Mouse (Mus musculus) heart, embryonic 12.5 days (tissue): ENCODE results near the gene Ankrd49. TPM values are rescaled to one million over a fixed set of nuclear protein-coding genes. Genes with fewer than 3 reads are reported as not detected.
A peak's percentile ranks its signal among the peaks of the same experiment; 100 is the strongest.

ENCODE experiments used
- ATAC-seq: fragments of 200-750 bp; cut with Nextera tagmentation; 2 replicates; pipeline ENCODE4 v1.8.0; 2017; ENCODE audit warnings: moderate TSS enrichment, moderate library complexity; ENCODE audit not compliant: insufficient number of reproducible peaks, low FRiP score
- H3K27ac ChIP-seq: fragments of 300-500 bp; sonication (generic); 2 replicates; pipeline ENCODE4 v1.5.1; 2016; ENCODE audit warnings: mild to moderate bottlenecking, moderate library complexity; ENCODE audit not compliant: poor library complexity, severe bottlenecking
- H3K27me3 ChIP-seq: fragments of 300-500 bp; sonication (generic); replicated peaks from 2 replicates; pipeline ENCODE4 v1.6.1; 2016; ENCODE audit warnings: mild to moderate bottlenecking, moderate library complexity
- H3K36me3 ChIP-seq: fragments of 300-500 bp; sonication (generic); 2 replicates; pipeline ENCODE4 v1.6.1; 2016; ENCODE audit warnings: mild to moderate bottlenecking, moderate library complexity
- H3K4me1 ChIP-seq: fragments of 300-500 bp; sonication (generic); replicated peaks from 2 replicates; pipeline ENCODE4 v1.6.1; 2016; ENCODE audit warnings: mild to moderate bottlenecking
- H3K4me2 ChIP-seq: fragments of 300-500 bp; sonication (generic); 2 replicates; pipeline ENCODE4 v1.6.1; 2016; ENCODE audit warnings: mild to moderate bottlenecking, moderate library complexity
- H3K4me3 ChIP-seq: fragments of 300-500 bp; sonication (generic); 2 replicates; pipeline ENCODE4 v1.5.1; 2016; ENCODE audit warnings: mild to moderate bottlenecking
- H3K9ac ChIP-seq: fragments of 300-500 bp; sonication (generic); 2 replicates; pipeline ENCODE4 v1.6.1; 2016; ENCODE audit warnings: mild to moderate bottlenecking, moderate library complexity
- H3K9me3 ChIP-seq: fragments of 300-500 bp; sonication (generic); replicated peaks from 2 replicates; pipeline ENCODE4 v1.6.1; 2016; ENCODE audit warnings: mild to moderate bottlenecking, moderate library complexity
- WGBS: fragments of 180-500 bp; shearing (Covaris S2); methylation state at CpG from one replicate; pipeline ENCODE4 v1.1.7; 2016; 5-methylcytosine and 5-hydroxymethylcytosine counted together
- polyA plus RNA-seq: library from polyadenylated mRNA; unstranded; fragments of >200 nt; fragmentation: Nextera tagmentation; extraction: Ambion mirVana; gene quantifications from 2 replicates; pipeline ENCODE4 v1.2.1, GENCODE M21; 2016

Gene Ankrd49
- polyA plus RNA-seq, 1 experiment from 2014 or later = 26.0 TPM

DNA sequence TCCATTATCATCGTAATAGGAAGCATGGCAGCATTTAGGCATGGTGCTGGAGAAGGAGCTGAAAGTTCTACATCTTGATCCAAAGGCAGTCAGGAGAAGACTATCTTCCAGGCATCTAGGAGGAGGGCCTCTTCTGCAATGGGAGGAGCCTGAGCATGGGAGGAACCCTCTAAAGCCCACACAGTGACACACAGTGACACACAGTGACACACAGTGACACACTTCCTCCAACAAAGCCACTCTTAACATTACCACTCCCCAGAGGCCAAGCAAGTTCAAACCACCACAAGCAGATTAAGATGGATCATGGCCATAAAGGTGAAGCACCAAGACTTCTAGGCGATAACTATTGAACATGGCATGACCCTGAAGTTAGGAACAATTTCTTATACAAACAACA lies 12.6 kb downstream of the Ankrd49 start:
- Histone ChIP-seq H3K36me3 (no peaks in the 10 kb centered on the region), H3K27ac (no peak overlapping the region), H3K27me3 (peaks cover 43% of the 10 kb centered on the region), H3K4me1 (peaks cover 6% of the 10 kb centered on the region), H3K4me2 (no peak overlapping the region), H3K9me3 (no peaks in the 10 kb centered on the region), H3K9ac (no peak overlapping the region), H3K4me3 (no peak overlapping the region)
- ATAC-seq = no peak
- 82% methylated on average over 2 of the region's 2 CpGs for WGBS

DNA sequence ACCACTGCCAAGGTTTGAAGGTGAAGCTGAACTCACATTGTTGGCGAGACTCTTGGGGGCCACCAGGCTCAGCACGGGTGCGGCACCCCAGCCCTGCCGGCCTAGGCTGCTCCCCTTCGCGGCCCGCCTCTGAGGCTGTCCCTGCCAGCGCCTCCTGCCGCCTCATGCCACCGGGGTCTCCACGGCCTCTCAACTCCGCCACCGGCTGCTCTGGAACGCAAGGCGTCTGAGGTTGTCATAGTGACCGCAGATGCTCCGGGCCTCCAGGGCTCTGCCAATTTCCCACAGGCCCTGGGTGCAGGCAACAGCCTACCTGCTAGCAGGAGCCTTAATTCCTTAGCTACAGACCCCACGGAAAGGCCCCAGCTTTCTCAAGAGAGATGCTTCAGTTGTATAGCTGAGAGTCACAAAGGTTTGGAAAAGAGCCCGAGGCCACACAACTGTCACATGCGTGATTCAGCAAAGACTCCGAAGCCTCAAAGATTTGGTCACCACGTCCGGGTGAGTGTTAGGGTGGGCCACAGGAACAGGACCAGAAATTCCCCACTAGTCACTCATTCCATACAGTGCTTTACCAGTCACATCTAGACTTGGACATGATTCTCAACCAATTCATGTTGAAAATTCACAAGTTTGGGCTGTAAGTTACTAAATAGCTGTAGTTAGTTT lies 13.7 kb downstream of the Ankrd49 start, which contains the start of gene 1700012B09Rik:
TSS of gene 1700012B09Rik (minus strand) at position 228 of the 669 bp plus-strand sequence.
- Histone ChIP-seq H3K4me1 (peaks cover 6% of the 10 kb centered on the region), H3K27me3 (peaks cover 47% of the 10 kb centered on the region), H3K4me3 (no peak within 1 kb of the TSS; the same call in 1 of the 2 replicates), H3K27ac (no peak within 1 kb of the TSS), H3K36me3 (no peaks in the 10 kb centered on the region), H3K9me3 (no peaks in the 10 kb centered on the region), H3K4me2 (peak within 1 kb of the TSS; percentile 50), H3K9ac (no peak within 1 kb of the TSS)
- ATAC-seq = no peak
- WGBS = 18% methylated on average over 23 of the region's 23 CpGs

- Histone ChIP-seq H3K4me3 (no peak overlapping the region), H3K4me1 (peaks cover 6% of the 10 kb centered on the region), H3K9me3 (no peaks in the 10 kb centered on the region), H3K9ac (no peak overlapping the region), H3K27me3 (peaks cover 53% of the 10 kb centered on the region), H3K4me2 (no peak overlapping the region), H3K36me3 (no peaks in the 10 kb centered on the region), H3K27ac (no peak overlapping the region)
- WGBS = 68% methylated on average over 5 of the region's 6 CpGs
- ATAC-seq = no peak
These were observed 14.8 kb downstream of the Ankrd49 start for GRCm38 (mm10) chr9:14769811-14770210.

DNA sequence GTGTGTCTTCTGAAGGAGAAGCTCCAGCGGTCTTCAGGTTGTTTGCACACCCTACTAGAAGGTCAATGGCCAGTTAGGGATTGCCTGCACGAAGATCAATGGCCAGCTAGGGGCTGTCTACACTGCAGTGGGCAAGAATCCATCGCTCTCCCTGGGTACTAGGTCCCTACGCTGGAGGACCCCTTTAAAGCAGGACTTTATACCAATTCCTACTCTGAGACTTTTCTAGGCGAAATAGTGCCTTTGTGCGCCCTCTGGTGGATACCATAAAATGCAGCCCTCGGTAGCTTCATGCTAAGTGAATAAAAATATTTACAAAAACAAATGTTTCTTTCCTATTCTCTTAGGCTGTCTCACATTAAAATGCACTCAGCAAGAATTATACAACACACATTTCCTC lies 19.9 kb downstream of the Ankrd49 start:
- WGBS = 26% methylated on average over 7 of the region's 7 CpGs
- H3K9ac ChIP-seq = no peak overlapping the region
- peaks cover 34% of the 10 kb centered on the region for H3K27me3 ChIP-seq
- no peak for ATAC-seq
- no peaks in the 10 kb centered on the region for H3K4me1 ChIP-seq
- no peaks in the 10 kb centered on the region for H3K36me3 ChIP-seq
- no peak overlapping the region for H3K4me2 ChIP-seq
- H3K4me3 ChIP-seq = no peak overlapping the region
- H3K27ac ChIP-seq = no peak overlapping the region
- no peaks in the 10 kb centered on the region for H3K9me3 ChIP-seq

DNA sequence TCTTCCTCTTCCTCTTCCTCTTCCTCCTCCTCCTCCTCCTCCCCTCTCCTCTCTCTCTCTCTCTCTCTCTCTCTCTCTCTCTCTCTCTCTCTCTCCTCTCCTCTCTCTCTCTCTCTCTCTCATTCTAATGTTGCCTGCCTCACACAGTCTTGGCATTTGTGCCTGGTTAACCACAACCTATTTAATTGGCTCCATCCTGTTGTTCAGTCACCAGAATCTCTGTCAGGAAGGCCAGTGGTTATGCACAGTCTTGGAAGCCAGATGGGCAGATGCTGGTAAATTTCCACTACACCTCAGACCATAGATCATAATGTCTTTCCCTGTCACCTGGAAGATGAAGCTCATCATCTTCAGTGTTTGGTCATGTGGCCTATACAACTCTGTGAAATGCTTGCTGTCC lies 25.4 kb downstream of the Ankrd49 start:
- Histone ChIP-seq H3K4me3 (no peak overlapping the region), H3K9ac (no peak overlapping the region), H3K27me3 (peaks cover 6% of the 10 kb centered on the region; the same call in 1 of the 2 replicates), H3K27ac (no peak overlapping the region), H3K36me3 (no peaks in the 10 kb centered on the region), H3K4me2 (no peak overlapping the region), H3K9me3 (no peaks in the 10 kb centered on the region), H3K4me1 (no peaks in the 10 kb centered on the region)
- ATAC-seq = no peak

GRCm38 (mm10) chr9:14758590-14758989 lies 26.1 kb downstream of the Ankrd49 start:
- peaks cover 3% of the 10 kb centered on the region; the same call in 1 of the 2 replicates for H3K27me3 ChIP-seq
- H3K4me3 ChIP-seq = no peak overlapping the region
- no peak overlapping the region for H3K9ac ChIP-seq
- no peak overlapping the region for H3K27ac ChIP-seq
- H3K4me2 ChIP-seq = no peak overlapping the region
- H3K36me3 ChIP-seq = no peaks in the 10 kb centered on the region
- no peaks in the 10 kb centered on the region for H3K4me1 ChIP-seq
- H3K9me3 ChIP-seq = no peaks in the 10 kb centered on the region
- no peak for ATAC-seq
- WGBS = 56% methylated on average over 7 of the region's 7 CpGs

GRCm38 (mm10) chr9:14754469-14754868 lies 30.2 kb downstream of the Ankrd49 start:
- H3K9ac ChIP-seq = no peak overlapping the region
- no peaks in the 10 kb centered on the region for H3K36me3 ChIP-seq
- no peak overlapping the region for H3K4me2 ChIP-seq
- ATAC-seq = no peak
- H3K9me3 ChIP-seq = no peaks in the 10 kb centered on the region
- H3K27ac ChIP-seq = no peak overlapping the region
- no peak overlapping the region for H3K4me3 ChIP-seq
- 71% methylated on average over 3 of the region's 3 CpGs for WGBS
- H3K4me1 ChIP-seq = peaks cover 13% of the 10 kb centered on the region
- H3K27me3 ChIP-seq = peaks cover 11% of the 10 kb centered on the region

DNA sequence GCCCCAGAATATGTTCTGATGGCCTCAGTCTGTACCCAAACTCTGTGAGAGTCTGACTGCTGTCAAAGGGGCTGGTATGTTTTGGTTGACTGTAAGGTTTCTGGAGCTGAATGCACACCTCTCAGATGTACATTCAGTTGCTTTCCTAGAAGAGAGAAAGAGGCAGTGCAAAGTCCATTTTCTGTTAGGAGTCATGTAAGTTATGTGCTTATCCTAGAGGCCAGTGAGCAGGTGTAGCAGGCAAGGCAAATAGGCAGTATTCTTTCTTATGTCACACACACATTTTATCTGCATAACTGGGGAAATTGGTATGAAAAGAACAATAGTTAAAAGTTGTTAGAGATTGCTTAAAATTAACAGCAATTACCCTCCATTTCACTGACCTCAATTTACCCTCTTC lies 30.7 kb downstream of the Ankrd49 start:
- ATAC-seq = no peak
- no peak overlapping the region for H3K9ac ChIP-seq
- H3K27ac ChIP-seq = no peak overlapping the region
- peaks cover 13% of the 10 kb centered on the region for H3K4me1 ChIP-seq
- no peak overlapping the region for H3K4me2 ChIP-seq
- H3K4me3 ChIP-seq = no peak overlapping the region
- peaks cover 11% of the 10 kb centered on the region for H3K27me3 ChIP-seq
- H3K36me3 ChIP-seq = no peaks in the 10 kb centered on the region
- no peaks in the 10 kb centered on the region for H3K9me3 ChIP-seq

GRCm38 (mm10) chr9:14752001-14752522 lies 32.6 kb downstream of the Ankrd49 start, which contains the start of gene Fut4:
Gene Fut4 (minus strand): TSS chr9:14752393.
- Histone ChIP-seq H3K4me3 (peak within 1 kb of the TSS; percentile 64), H3K27ac (no peak within 1 kb of the TSS), H3K4me2 (peak within 1 kb of the TSS; percentile 96), H3K36me3 (no peaks in the 10 kb centered on the region), H3K4me1 (peaks cover 13% of the 10 kb centered on the region), H3K9me3 (no peaks in the 10 kb centered on the region), H3K9ac (peak within 1 kb of the TSS; percentile 70), H3K27me3 (peaks cover 11% of the 10 kb centered on the region)
- peak; percentile 74 for ATAC-seq
- under 1% methylated on average over 28 of the region's 28 CpGs for WGBS

DNA sequence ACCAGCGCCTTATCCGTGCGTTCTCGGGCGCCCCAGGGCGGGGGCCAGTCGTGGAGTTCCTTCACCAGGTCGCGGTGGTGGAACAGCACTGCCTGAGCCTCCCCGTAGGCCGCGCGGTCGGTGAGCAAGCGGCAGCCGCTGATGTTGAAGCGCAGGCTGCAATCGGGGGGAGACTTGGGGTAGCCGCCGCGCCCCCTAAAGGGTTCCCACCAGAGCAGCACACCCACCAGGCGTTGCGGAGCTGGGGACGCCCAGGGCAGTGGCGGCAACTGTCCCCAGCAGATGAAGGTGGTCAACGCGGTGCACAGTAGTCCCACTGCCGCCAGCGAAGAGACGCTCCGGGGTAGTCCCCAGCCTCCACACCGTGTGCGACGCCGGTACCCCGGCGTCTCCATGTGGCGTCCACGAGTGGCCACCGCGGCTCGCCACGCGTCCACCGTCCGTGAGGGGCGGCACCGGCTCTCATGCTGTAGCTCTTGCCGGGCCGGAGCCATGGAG lies 33.1 kb downstream of the Ankrd49 start:
- Histone ChIP-seq H3K4me2 (peak overlapping the region; percentile 96), H3K4me3 (peak overlapping the region; percentile 64), H3K9ac (peak overlapping the region; percentile 70), H3K9me3 (no peaks in the 10 kb centered on the region), H3K27ac (no peak overlapping the region), H3K27me3 (peaks cover 11% of the 10 kb centered on the region), H3K4me1 (peaks cover 13% of the 10 kb centered on the region), H3K36me3 (no peaks in the 10 kb centered on the region)
- ATAC-seq = peak; percentile 71
- WGBS = under 1% methylated on average over 50 of the region's 50 CpGs

GRCm38 (mm10) chr9:14750901-14751502 lies 33.7 kb downstream of the Ankrd49 start:
- peak overlapping the region; percentile 64 for H3K4me3 ChIP-seq
- peak overlapping the region; percentile 96 for H3K4me2 ChIP-seq
- peak; percentile 23; the same call in 1 of the 2 replicates for ATAC-seq
- H3K36me3 ChIP-seq = no peaks in the 10 kb centered on the region
- peaks cover 13% of the 10 kb centered on the region for H3K4me1 ChIP-seq
- peak overlapping the region; percentile 70 for H3K9ac ChIP-seq
- H3K9me3 ChIP-seq = no peaks in the 10 kb centered on the region
- WGBS = 44% methylated on average over 42 of the region's 42 CpGs
- no peak overlapping the region for H3K27ac ChIP-seq
- peaks cover 11% of the 10 kb centered on the region for H3K27me3 ChIP-seq
